ENCODE assay signal across 11 mouse cellular contexts in genomic region chr6:55338077-55338476, GRCm38 (mm10). TPM values are rescaled to one million over a fixed set of nuclear protein-coding genes. Genes with fewer than 3 reads are reported as not detected.
DNase-seq lines count a peak whose midpoint lies in the region; ATAC-seq and TF ChIP-seq lines count a peak whose summit lies in the region.
"Had no signal": no experiment of that assay in that cellular context is flagged by ENCODE, and none has a peak within 500 bp of the region (broad histone marks: within the 10 kb centered on the region; RNA-seq: fewer than 3 reads in every experiment).

No protein-coding gene starts in this region.

- H3K4me3 ChIP-seq in heart, embryonic 14.5 days (ENCODE audit: control insufficient read depth in 1 of 2, insufficient read depth in 1 of 2, low read depth in 1 of 2, low read length in 2 of 2): peak overlapping the region; percentile 17 to 18; a peak in 3 of 4 replicates
- no peak overlapping the region for H3K4me3 ChIP-seq in heart, embryonic 10.5 days
- peak overlapping the region; percentile 40 to 49 for H3K4me3 ChIP-seq in MEL (ENCODE audit: control insufficient read depth in 1 of 2, insufficient read depth in 1 of 2, low read depth in 2 of 2, low read length in 2 of 2)
- H3K4me3 ChIP-seq in liver, embryonic 11.5 days (ENCODE audit: low read depth, low read length): peak overlapping the region; percentile 41
- H3K4me3 ChIP-seq in forebrain, embryonic 12.5 days (replicated peaks): no peak overlapping the region
- H3K4me3 ChIP-seq in forebrain, postnatal 0 days (ENCODE audit: low read depth, low read length): no peak overlapping the region

- H3K79me2 ChIP-seq in MEL (ENCODE audit: control insufficient read depth, insufficient read depth, low read length, poor library complexity): no peaks in the 10 kb centered on the region

- TF ChIP-seq RAD21 in MEL (IDR thresholded peaks at IDR 0.05; ENCODE audit: low read depth, low read length): no peak

- no peaks in the 10 kb centered on the region for H3K36me3 ChIP-seq in heart, embryonic 14.5 days (ENCODE audit: control insufficient read depth, insufficient read depth, low read length)
- H3K36me3 ChIP-seq in heart, embryonic 10.5 days: no peaks in the 10 kb centered on the region
- peaks cover 0 to 10% of the 10 kb centered on the region in 2 experiments; a peak in 2 of 4 replicates for H3K36me3 ChIP-seq in MEL (ENCODE audit: control insufficient read depth in 1 of 2, insufficient read depth in 2 of 2, low read length in 2 of 2)
- H3K36me3 ChIP-seq in liver, embryonic 11.5 days (ENCODE audit: control insufficient read depth, insufficient read depth, low read length): no peaks in the 10 kb centered on the region
- H3K36me3 ChIP-seq in forebrain, embryonic 12.5 days (replicated peaks): no peaks in the 10 kb centered on the region
- no peaks in the 10 kb centered on the region for H3K36me3 ChIP-seq in forebrain, postnatal 0 days (ENCODE audit: insufficient read depth)

- peaks cover 48 to 56% of the 10 kb centered on the region in 2 experiments for H3K4me1 ChIP-seq in heart, embryonic 14.5 days (ENCODE audit: control insufficient read depth in 2 of 2, insufficient read depth in 2 of 2, low read length in 2 of 2)
- peaks cover 80% of the 10 kb centered on the region for H3K4me1 ChIP-seq in heart, embryonic 10.5 days
- H3K4me1 ChIP-seq in MEL (ENCODE audit: control insufficient read depth in 1 of 2, insufficient read depth in 2 of 2, low read length in 2 of 2): peaks cover 7 to 35% of the 10 kb centered on the region in 2 experiments; a peak in 3 of 4 replicates
- H3K4me1 ChIP-seq in liver, embryonic 11.5 days (replicated peaks; ENCODE audit: control insufficient read depth, insufficient read depth, low read length): peaks cover 80% of the 10 kb centered on the region
- peaks cover 10% of the 10 kb centered on the region for H3K4me1 ChIP-seq in forebrain, embryonic 12.5 days
- no peaks in the 10 kb centered on the region for H3K4me1 ChIP-seq in forebrain, postnatal 0 days (ENCODE audit: insufficient read depth)

- TF ChIP-seq EP300 in MEL (IDR thresholded peaks at IDR 0.05; ENCODE audit: low read depth in 1 of 2, low read length in 2 of 2): no peak

- ATAC-seq in heart, embryonic 14.5 days (ENCODE audit: insufficient number of reproducible peaks, insufficient read depth, low FRiP score, low read depth): no peak
- peak; percentile 7; the same call in 1 of the 2 replicates for ATAC-seq in erythroid progenitor cell, adult 5-6 weeks (replicated peaks; ENCODE audit: low FRiP score, poor library complexity, severe bottlenecking)
- ATAC-seq in liver, embryonic 11.5 days (replicated peaks; ENCODE audit: low FRiP score): no peak
- ATAC-seq in forebrain, embryonic 12.5 days (ENCODE audit: low FRiP score): no peak
- ATAC-seq in forebrain, postnatal 0 days: no peak
- ATAC-seq: inflammation-experienced regulatory T-cells, adult 6 months had no signal

- no peak for TF ChIP-seq CTCF in MEL (IDR thresholded peaks at IDR 0.05 in 2 of 3, conservative IDR thresholded peaks at IDR 0.05 in 1 of 3; ENCODE audit: control insufficient read depth in 1 of 3, insufficient read depth in 1 of 3, low read depth in 2 of 3, low read length in 3 of 3, poor library complexity in 1 of 3, severe bottlenecking in 1 of 3)
- no peak for TF ChIP-seq CTCF in forebrain, postnatal 0 days (IDR thresholded peaks at IDR 0.05; ENCODE audit: low read depth)

- no peak overlapping the region for H3K27ac ChIP-seq in heart, embryonic 14.5 days (replicated peaks in 1 of 2; ENCODE audit: control insufficient read depth in 1 of 2, insufficient read depth in 1 of 2, low read depth in 2 of 2, low read length in 2 of 2)
- H3K27ac ChIP-seq in heart, embryonic 10.5 days: no peak overlapping the region
- no peak overlapping the region; the same call in 1 of the 2 replicates for H3K27ac ChIP-seq in MEL (ENCODE audit: control insufficient read depth, low read depth, low read length)
- H3K27ac ChIP-seq in liver, embryonic 11.5 days (ENCODE audit: low read depth, low read length): peak overlapping the region; percentile 59; the same call in 1 of the 2 replicates
- H3K27ac ChIP-seq in forebrain, embryonic 12.5 days: no peak overlapping the region
- H3K27ac ChIP-seq in forebrain, postnatal 0 days (ENCODE audit: low read depth, low read length): no peak overlapping the region

- H3K4me2 ChIP-seq in heart, embryonic 14.5 days (ENCODE audit: low read length): peak overlapping the region; percentile 47
- peak overlapping the region; percentile 62 for H3K4me2 ChIP-seq in liver, embryonic 11.5 days
- no peak overlapping the region for H3K4me2 ChIP-seq in forebrain, embryonic 12.5 days
- H3K4me2 ChIP-seq in forebrain, postnatal 0 days (ENCODE audit: low read depth): no peak overlapping the region

- 48% methylated on average over 6 of the region's 6 CpGs for WGBS in heart, embryonic 14.5 days
- 38% methylated on average over 6 of the region's 6 CpGs for WGBS in heart, embryonic 10.5 days
- WGBS in liver, embryonic 11.5 days: 51% methylated on average over 6 of the region's 6 CpGs
- 66% methylated on average over 6 of the region's 6 CpGs for whole genome bisulfite sequencing in forebrain, embryonic 12.5 days
- WGBS in forebrain, postnatal 0 days: 62% methylated on average over 6 of the region's 6 CpGs

- no peaks in the 10 kb centered on the region for H3K9me3 ChIP-seq in heart, embryonic 14.5 days (ENCODE audit: control insufficient read depth, low read length)
- no peaks in the 10 kb centered on the region for H3K9me3 ChIP-seq in heart, embryonic 10.5 days
- H3K9me3 ChIP-seq in MEL (replicated peaks; ENCODE audit: insufficient read depth, low read length): no peaks in the 10 kb centered on the region
- no peaks in the 10 kb centered on the region for H3K9me3 ChIP-seq in liver, embryonic 11.5 days (ENCODE audit: control insufficient read depth, low read length)
- no peaks in the 10 kb centered on the region for H3K9me3 ChIP-seq in forebrain, embryonic 12.5 days
- no peaks in the 10 kb centered on the region for H3K9me3 ChIP-seq in forebrain, postnatal 0 days (ENCODE audit: low read length)

- no peaks in the 10 kb centered on the region; the same call in 1 of the 2 replicates for H3K27me3 ChIP-seq in heart, embryonic 14.5 days (ENCODE audit: control insufficient read depth, insufficient read depth, low read length)
- H3K27me3 ChIP-seq in heart, embryonic 10.5 days (ENCODE audit: insufficient read depth, poor library complexity, severe bottlenecking): peaks cover 59% of the 10 kb centered on the region
- no peaks in the 10 kb centered on the region for H3K27me3 ChIP-seq in MEL (ENCODE audit: control insufficient read depth in 1 of 2, insufficient read depth in 2 of 2, low read length in 2 of 2)
- H3K27me3 ChIP-seq in liver, embryonic 11.5 days (replicated peaks; ENCODE audit: control insufficient read depth, insufficient read depth, low read length): no peaks in the 10 kb centered on the region
- H3K27me3 ChIP-seq in forebrain, embryonic 12.5 days: peaks cover 3% of the 10 kb centered on the region; the same call in 1 of the 2 replicates
- H3K27me3 ChIP-seq in forebrain, postnatal 0 days (ENCODE audit: insufficient read depth, low read length): no peaks in the 10 kb centered on the region; the same call in 1 of the 2 replicates

- peak overlapping the region; percentile 13; the same call in 1 of the 2 replicates for H3K9ac ChIP-seq in heart, embryonic 14.5 days (ENCODE audit: low read length)
- H3K9ac ChIP-seq in MEL (ENCODE audit: control insufficient read depth, low read depth, low read length, poor library complexity, severe bottlenecking): peak overlapping the region; percentile 46
- peak overlapping the region; percentile 63 for H3K9ac ChIP-seq in liver, embryonic 11.5 days (ENCODE audit: low read depth, low read length)
- no peak overlapping the region for H3K9ac ChIP-seq in forebrain, embryonic 12.5 days
- H3K9ac ChIP-seq in forebrain, postnatal 0 days: no peak overlapping the region

- no peak for DNase-seq in heart, embryonic 10.5 days (ENCODE audit: low spot score)
- DNase-seq in MEL (ENCODE audit: low read depth, low spot score): peak; percentile 22
- no peak for DNase-seq in liver, embryonic 11.5 days (ENCODE audit: low spot score)
- no peak for DNase-seq in forebrain, postnatal 0 days
- no peak for DNase-seq in gastrocnemius, postnatal 10 days
- DNase-seq: retina, postnatal 1 day had no signal

- TF ChIP-seq POLR2A in MEL (IDR thresholded peaks at IDR 0.05; ENCODE audit: control insufficient read depth in 1 of 2, insufficient read depth in 1 of 2, low read depth in 1 of 2, low read length in 2 of 2, poor library complexity in 1 of 2): no peak

RNA-seq across cellular contexts. Expression of gene Aqp1, which starts 1.8 kb away (rescaled TPM):
- 3.5 and 8.7 TPM in 2 replicates for polyA plus RNA-seq in heart, embryonic 14.5 days (2014; fragmentation: Nextera tagmentation; extraction: Ambion mirVana)
- polyA plus RNA-seq in heart, embryonic 10.5 days (2016; fragmentation: Nextera tagmentation; extraction: Ambion mirVana): 5.1 and 8.3 TPM in 2 replicates
- total RNA-seq in MEL (2012; rRNA removed): 17.3 and 57.2 TPM in 2 replicates
- polyA plus RNA-seq in MEL (2012; ENCODE audit: insufficient read depth in 1 of 2, insufficient read length in 2 of 2, low read depth in 1 of 2, low replicate concordance in 2 of 2, missing spikeins in 1 of 2): 10 to 100 TPM in 1 of 2 experiments, not detected in 1; 95.3 TPM
- total RNA-seq in erythroid progenitor cell, adult 5-6 weeks (2015; ENCODE audit: low replicate concordance): 700 and 745 TPM in 2 replicates
- total RNA-seq in erythroid progenitor cell, adult 5-6 weeks (2017; ENCODE audit: low replicate concordance): 1,033 and 1,282 TPM in 2 replicates
- 6.1 and 8.0 TPM in 2 replicates for polyA plus RNA-seq in liver, embryonic 11.5 days (2014; fragmentation: Nextera tagmentation; extraction: Ambion mirVana)
- 3.2 and 4.9 TPM in 2 replicates for polyA plus RNA-seq in forebrain, embryonic 12.5 days (2016; fragmentation: Nextera tagmentation; extraction: Ambion mirVana)
- total RNA-seq in forebrain, postnatal 0 days (2014; rRNA removed): 10.3 and 13.0 TPM in 2 replicates
- 11.0 and 11.9 TPM in 2 replicates for polyA plus RNA-seq in forebrain, postnatal 0 days (2015; fragmentation: Nextera tagmentation; extraction: Ambion mirVana)
- total RNA-seq in gastrocnemius, postnatal 10 days (2021): 100 to 1,000 TPM; 127 to 167 TPM
- polyA plus RNA-seq: inflammation-experienced regulatory T-cells, adult 6 months had no signal

RNA-seq across cellular contexts. Expression of gene Ghrhr, which starts 38.0 kb away (rescaled TPM):
- not detected in 2 replicates for polyA plus RNA-seq in heart, embryonic 14.5 days (2014; fragmentation: Nextera tagmentation; extraction: Ambion mirVana)
- polyA plus RNA-seq in heart, embryonic 10.5 days (2016; fragmentation: Nextera tagmentation; extraction: Ambion mirVana): not detected in 2 replicates
- total RNA-seq in MEL (2012; rRNA removed): not detected in 2 replicates
- not detected for polyA plus RNA-seq in MEL (2012; ENCODE audit: insufficient read depth in 1 of 2, insufficient read length in 2 of 2, low read depth in 1 of 2, low replicate concordance in 2 of 2, missing spikeins in 1 of 2)
- total RNA-seq in erythroid progenitor cell, adult 5-6 weeks (2015; ENCODE audit: low replicate concordance): 0.84 TPM in 1 of 2 replicates, not detected in the other
- not detected in 2 replicates for total RNA-seq in erythroid progenitor cell, adult 5-6 weeks (2017; ENCODE audit: low replicate concordance)
- polyA plus RNA-seq in liver, embryonic 11.5 days (2014; fragmentation: Nextera tagmentation; extraction: Ambion mirVana): not detected in 2 replicates
- polyA plus RNA-seq in forebrain, embryonic 12.5 days (2016; fragmentation: Nextera tagmentation; extraction: Ambion mirVana): not detected in 2 replicates
- total RNA-seq in forebrain, postnatal 0 days (2014; rRNA removed): not detected in 2 replicates
- polyA plus RNA-seq in forebrain, postnatal 0 days (2015; fragmentation: Nextera tagmentation; extraction: Ambion mirVana): not detected in 2 replicates
- total RNA-seq in gastrocnemius, postnatal 10 days (2021): not detected
- polyA plus RNA-seq: inflammation-experienced regulatory T-cells, adult 6 months; limb, embryonic 11.5 days had no signal

Comparison
In these comparisons a context has a peak if more than half of its experiments do, and no peak if none do; other contexts are left out.
1. H3K4me3 ChIP-seq: peak in heart, embryonic 14.5 days (2 of 2), MEL (2 of 2) and liver, embryonic 11.5 days (single experiment); none in heart, embryonic 10.5 days (single experiment), forebrain, embryonic 12.5 days (single experiment) and forebrain, postnatal 0 days (single experiment).
2. H3K4me2 ChIP-seq: peak in heart, embryonic 14.5 days (single experiment) and liver, embryonic 11.5 days (single experiment); none in forebrain, embryonic 12.5 days (single experiment) and forebrain, postnatal 0 days (single experiment).
3. H3K9ac ChIP-seq: peak in heart, embryonic 14.5 days (single experiment), MEL (single experiment) and liver, embryonic 11.5 days (single experiment); none in forebrain, embryonic 12.5 days (single experiment) and forebrain, postnatal 0 days (single experiment).